Mouse (Mus musculus) kidney, postnatal 14 days (tissue): ENCODE results near the gene Anks6.

Experiments
- DNase-seq: peaks from one replicate; pipeline ENCODE4 v3.0.0; 2022; ENCODE audit warnings: mixed read lengths

Gene Anks6

DNA sequence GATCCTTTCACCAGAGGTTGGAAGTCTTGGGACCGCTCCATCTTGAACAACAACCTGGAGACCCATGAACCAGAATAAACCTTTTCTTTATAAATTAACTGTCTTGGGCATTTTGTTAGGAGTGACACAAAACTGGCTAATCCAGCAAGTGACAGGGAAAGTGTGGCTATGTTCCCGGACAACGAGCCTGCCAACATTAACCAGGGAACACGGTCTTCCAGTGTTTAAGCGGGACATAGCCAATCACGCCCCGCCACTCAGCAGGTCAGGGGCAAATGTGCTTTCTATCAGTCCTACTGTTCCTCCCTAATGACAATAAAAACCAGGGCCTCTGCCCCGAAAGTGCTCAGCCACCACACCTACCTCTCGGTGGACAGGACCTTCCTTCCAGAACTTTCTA is 13.4 kb downstream of the Anks6 start:
- DNase-seq: no peak

DNA sequence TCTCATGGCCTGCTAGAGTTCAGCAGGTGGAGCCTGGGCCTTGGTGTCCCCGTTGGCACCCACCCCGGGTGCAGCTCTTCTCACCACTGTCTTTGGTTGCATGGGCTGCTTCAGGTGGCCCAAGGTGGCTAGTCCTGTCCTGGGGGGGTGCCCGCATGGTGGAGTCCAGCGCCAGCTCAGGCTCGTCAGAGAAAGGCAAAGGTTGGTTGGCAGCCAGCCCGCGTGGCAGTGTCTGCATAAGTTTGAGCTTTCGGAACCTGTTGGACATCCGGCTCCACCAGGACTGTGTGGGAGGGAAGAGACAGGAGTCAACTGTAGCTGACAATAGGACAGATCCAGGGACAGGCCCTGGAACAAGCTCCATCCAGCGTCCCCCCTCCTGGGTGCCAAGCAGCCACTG is 17.6 kb downstream of the Anks6 start:
- DNase-seq: peak; percentile 88

DNA sequence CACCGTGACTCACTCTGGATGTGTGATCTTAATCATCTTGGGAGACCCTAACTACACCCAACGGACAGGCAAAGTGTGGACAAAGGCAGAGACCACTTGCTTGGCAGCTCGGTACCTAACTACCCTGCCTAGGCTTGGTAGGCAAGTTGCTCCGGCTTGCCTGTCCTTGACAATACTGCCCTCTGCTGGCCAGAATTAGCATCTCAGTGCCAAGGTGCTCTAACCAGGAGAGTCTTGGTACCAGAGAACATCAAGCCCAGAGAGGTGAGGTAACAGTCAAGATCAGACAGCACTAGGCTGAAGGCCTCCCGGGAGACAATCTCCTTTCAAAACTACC is 19.9 kb downstream of the Anks6 start:
- DNase-seq: peak; percentile 81

GRCm38 (mm10) chr4:47036486-47037320 is 20.5 kb downstream of the Anks6 start:
- no peak for DNase-seq

DNA sequence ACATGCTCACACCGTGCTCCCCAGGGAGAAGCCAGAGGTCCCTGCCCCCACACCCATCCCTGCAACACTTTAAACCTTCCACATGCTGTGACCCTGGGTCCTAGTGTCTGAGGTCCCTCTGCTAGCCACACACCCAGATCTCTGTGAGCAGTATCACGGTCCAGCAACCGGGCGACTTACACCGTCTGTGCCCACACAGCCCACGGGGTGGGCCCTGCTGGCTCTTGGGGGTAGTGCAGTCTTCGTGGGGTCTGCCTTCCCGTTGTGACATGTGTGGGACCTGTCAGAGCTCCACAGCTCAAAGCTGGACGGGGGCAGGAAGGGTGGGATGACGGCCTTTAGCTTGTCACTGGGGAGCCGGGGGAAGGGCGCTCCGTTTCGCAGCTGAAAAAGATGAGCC is 21.7 kb downstream of the Anks6 start:
- DNase-seq: no peak

- no peak for DNase-seq
Measured at GRCm38 (mm10) chr4:47032171-47032570, 25.1 kb downstream of the Anks6 start.

DNA sequence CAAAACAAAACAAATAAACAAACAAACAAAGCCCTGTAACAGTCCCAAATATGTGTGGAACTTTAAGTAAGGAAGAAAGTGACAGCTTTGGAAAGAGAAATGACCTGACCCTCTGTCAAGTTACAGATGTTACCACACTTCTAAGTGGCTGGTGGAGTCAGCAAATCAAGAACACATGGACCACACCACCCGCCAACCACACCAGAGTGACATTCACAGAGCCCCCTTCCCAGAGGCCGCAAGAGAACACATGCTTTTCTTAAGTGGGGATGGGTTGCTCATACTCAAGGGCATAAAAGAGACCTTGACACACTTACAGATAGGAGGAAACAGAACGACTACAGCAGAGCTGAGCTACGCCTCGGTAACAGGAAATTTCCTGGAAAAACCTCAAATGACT is 28.4 kb downstream of the Anks6 start:
- DNase-seq: no peak

DNA sequence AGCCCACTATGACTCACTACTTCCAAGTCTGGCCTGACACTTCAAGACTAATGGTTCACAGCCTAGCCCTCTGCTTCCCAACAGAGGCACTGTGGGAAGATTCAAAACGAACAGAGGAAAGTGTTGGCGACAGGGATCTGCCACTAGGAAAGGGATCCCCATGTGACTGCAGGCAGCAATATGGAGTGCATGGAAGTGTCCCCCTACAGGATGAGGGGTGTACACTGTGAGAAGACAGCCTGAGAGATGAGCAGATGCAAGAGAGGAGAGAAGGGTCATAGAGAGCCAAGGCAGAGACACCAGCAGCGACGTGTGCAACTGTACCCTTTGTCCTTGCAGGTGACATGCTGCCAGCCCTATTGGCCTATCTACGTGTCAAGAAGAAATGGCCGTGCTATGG is 33.3 kb downstream of the Anks6 start:
- DNase-seq: no peak

- DNase-seq: no peak
Measured at GRCm38 (mm10) chr4:47022804-47023603, 34.2 kb downstream of the Anks6 start.

DNA sequence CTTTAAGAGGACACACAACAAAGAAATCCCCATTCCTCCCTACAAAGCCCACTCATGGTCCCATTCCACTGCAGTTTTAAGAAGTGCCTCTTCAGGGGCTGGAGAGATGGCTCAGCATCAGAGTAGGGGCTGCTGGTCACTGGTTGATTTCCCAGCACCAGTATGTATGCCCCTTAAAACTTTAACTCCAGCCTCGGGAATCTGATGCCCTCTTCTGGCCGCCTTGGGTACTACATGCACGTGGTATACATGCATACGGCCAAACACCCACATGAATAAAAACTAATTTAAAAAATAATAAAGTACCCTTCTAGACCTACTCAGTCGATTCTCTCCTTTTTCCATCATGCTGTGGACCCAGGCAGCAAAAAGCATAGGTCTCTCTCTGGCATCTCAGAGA is 36.7 kb downstream of the Anks6 start:
- peak; percentile 66 for DNase-seq

DNA sequence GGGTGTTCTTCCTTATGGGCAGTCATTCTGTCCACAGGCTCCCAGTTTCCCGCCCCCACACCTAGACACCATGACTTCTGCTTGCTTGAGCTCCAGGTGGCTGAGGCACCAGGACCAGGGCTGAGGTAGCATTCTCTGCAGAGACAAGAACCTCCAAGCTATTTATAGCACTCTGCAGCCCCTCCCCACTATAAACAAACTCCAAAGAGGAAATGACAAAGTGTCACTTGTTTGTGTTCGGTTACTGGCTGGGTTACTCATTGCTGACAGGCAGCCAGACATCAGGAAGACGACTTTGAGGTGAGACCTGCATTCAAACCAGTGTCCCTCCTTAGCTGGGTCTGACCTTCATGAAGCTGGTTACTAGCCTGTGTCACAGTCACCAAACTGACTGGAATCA is 42.1 kb downstream of the Anks6 start:
- DNase-seq: no peak

DNA sequence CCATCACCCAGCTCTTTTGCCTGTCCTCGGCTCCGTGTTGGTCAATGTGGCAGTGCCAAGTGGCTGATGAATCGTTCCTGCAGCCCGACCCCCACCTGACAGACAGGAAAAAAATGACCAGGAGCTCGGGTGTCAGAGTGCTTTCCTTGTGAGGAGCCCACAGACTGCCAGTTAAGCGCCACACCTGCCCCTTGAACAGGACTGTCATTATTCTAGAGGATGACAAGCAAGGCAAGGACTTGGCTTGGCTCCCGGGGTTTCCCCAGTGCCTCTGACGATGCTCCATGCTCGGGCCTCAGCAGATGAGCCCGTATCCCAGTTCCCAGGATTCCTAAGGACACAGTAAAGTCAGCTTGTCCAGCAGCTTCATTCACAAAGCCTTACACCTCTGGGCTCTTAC is 44.8 kb downstream of the Anks6 start:
- DNase-seq: peak; percentile 30

- DNase-seq: peak; percentile 57
Measured at GRCm38 (mm10) chr4:47010400-47011231, 46.6 kb downstream of the Anks6 start.

DNA sequence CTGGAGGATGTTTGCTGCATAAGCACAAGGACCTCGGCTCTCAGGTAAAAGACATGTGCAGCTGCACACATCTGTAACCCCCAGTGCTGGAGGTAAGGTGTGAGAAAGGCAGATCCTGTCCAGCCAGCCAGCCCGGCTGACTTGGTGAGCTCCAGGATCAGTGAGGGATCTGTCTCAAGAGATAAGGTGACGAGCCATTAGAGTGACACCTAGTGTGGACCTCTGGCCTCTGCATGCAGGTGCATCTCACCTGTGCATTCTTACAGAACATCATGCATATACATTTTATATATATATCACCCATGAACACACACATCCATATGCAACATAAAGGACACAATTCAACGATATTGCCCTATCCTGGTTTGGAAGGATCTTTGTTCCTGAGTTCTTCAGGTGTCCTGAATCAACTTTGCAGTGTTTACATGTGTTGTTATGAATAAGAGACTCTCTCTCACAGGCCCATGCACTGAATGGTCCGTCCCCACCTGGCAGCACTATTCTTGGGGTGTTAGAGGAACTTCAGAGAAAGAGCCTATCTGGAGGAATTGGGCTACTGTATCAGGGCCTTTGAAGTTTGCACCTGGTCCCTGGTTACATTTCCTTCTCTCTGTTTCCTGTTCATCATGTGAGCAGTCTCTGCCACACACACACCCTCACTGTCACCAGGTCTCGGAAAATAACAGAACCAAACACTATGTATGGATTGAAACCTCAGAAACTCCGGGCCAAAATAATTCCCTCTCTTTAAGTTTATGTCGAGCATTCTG is 56.4 kb downstream of the Anks6 start:
- no peak for DNase-seq

DNA sequence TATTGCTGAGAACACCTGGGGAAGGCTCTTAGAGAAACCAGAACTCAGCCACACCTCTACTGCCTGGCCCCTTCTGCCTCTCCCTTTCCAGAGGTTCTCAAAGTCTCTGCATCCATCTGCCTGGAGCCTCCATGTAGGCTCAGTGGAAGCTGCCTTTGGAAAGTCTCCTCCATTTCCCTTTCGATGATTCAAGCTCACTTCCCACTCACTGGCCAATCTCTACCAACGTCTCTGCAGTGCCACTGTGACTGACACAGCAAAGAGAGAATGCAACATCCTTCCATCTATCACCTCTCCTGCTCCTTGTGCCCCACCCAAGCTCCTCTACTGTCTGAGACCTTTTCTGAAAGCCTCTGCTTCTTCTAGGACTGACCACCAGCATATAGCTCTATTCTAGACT is 59.3 kb downstream of the Anks6 start:
- no peak for DNase-seq

GRCm38 (mm10) chr4:46992827-46993473 is 64.3 kb downstream of the Anks6 start:
- DNase-seq: peak; percentile 64

GRCm38 (mm10) chr4:46991959-46992316 is 65.3 kb downstream of the Anks6 start:
- DNase-seq: no peak

DNA sequence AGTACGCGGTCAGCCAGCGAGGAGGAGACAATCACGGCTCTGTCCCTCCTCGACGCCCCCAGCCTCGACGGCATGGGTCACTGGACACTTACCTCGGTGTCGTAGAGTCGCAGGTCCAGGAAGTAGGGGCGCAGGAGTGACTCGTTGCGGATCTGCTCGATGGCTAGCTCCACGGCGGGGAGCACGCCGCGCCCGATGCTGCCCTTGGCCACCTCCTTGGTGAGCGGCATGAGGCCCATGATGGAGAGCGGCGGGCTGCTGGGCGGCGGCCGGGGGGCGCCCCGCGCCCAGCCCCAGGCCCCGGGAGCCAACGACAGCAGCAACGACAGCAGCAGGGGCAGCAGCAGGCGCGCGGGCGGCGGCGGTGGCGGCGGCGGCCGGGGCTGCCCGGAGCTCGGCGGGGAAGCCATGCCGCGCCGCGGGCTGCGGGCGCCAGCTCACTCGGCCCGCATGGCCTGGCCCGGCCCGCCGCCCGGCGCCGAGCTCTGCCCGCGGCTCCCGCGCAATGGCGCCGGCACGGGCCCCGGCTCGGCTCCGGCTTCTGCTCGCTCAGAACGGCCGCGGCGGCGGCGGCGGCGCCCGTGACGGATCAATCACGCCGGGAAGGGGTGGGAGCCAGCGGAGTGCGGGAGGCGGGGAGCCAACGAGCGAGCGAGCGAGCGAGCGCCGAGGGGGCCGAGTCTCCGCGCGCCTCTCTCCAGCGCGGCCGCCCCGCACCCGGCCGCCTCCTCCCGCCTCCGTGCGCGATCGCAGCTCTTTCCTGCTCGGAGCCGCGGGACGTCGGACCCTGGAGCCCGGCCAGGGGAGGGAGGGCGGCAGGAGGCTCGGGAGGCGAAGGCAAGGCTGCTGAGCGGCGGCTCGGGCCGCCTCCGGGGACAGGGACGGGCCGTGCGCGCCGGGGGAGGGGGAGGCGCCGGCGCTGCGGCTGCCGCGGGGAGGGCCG is 65.9 kb downstream of the Anks6 start, which contains the start of gene Gabbr2:
TSS of gene Gabbr2 (minus strand) at position 858 of the 943 bp plus-strand sequence.
- DNase-seq: peak; percentile 11

DNA sequence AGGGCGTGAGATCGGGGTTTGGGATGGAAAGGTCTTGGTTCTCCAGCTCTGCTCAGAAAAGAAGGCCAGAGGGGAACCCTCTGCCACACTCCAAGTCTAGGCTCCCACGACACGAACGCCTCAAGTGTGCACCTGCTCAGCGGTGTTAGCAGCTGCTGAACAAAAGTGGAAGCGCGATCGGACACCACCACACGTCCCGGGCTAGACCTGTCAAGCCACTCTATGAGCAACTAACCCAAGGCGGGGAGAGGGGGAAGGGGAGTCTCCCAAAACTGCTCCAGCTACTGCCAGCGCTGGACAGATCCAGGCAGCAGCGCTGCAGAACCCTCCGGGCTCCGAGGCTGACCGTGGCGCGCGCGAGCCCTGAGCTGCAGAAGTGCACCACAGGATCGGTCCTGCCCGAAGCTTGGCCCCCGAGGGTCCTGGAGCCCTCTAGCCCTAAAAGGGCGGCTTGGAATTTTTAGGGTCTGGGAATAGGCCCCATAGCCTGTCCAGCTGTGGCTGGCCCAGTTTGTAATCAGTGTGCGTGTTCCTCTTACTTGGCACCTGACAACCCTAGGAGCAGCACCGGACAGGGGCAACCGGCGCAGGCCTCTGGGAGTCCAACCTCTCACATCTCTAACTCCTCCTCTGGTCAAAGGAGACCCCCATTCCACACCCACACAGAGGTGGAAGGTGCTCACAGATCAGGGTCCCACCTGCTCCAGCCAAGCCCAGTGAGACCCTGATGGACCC is 66.8 kb downstream of the Anks6 start:
- no peak for DNase-seq

DNA sequence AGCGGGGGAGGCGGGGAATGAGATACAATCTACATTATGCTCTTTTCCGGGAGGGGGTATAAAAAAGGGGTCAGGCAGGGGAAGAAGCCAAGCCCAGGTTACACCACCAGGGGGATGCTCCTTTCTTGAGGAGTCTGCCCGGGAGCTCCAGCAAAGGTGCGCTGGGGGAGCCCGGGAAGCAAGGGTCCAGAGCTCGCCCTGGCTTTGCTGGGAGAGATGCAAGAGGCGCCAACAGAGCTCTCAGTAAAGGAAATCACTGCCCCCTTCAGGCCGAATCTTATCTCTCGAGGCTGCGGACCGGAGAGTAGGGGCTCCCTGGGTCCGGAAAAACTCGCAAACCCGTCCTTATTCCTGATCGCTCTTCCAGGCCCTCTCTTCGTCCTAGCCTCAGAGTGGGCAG is 67.4 kb downstream of the Anks6 start:
- DNase-seq: peak; percentile 28
